In the genomic region with DNA sequence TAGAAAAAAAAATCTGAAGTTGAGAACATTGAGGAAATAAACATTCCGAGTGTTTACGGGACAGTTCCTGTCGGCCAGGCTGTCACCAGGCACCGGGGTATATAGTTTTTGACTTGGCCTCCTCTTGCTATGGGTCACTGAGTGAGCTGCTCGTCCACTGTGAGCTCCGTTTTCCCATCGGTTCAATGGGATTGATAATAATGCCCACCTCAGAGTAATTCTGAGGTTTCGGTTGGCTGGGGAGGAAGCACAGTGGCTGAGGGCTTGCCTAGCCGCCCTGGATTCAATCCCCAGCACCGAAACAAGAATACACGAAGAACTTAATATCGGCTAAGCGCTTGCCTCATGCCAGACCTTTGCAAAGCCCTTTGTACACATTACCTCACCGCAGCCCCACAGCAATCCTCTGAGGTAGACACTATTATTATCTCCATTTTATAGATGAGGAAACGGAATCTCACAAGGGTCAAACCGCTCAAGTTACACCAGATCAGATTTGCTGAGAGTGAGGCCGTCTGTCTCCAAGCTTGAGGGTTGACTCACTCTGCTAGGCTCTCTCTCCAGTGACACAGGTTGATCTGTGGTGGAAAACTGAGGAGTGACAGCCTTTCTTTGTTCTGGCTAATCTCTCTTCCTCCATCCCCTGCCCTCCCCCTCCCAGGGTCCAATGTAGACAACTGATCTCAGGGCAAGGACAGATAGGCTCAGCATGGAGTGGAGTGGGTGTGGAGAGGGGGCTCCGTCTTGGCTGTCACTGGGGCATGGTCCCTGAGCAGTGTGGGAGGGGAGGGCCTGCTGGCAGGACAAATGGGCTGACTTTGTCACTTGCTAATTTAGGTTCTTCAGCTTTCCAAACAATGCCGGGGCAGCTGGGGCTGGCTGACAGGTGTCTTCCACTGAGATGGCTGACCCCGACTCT, we compare ENCODE assay signal across 8 mouse cellular contexts. TPM values are rescaled to one million over a fixed set of nuclear protein-coding genes. Genes with fewer than 3 reads are reported as not detected.
DNase-seq lines count a peak whose midpoint lies in the region; ATAC-seq and TF ChIP-seq lines count a peak whose summit lies in the region.

No protein-coding gene starts in this region.

- peaks cover 17% of the 10 kb centered on the region for H3K4me1 ChIP-seq in lung, embryonic 16.5 days (replicated peaks; ENCODE audit: control insufficient read depth, insufficient read depth, low read length)
- H3K4me1 ChIP-seq in stomach, embryonic 15.5 days, result peaks cover 26% of the 10 kb centered on the region
- peaks cover 16% of the 10 kb centered on the region for H3K4me1 ChIP-seq in thymus, adult 2 months (replicated peaks; ENCODE audit: control insufficient read depth, insufficient read depth, low read length)

- peak overlapping the region; percentile 61 for H3K4me2 ChIP-seq in lung, embryonic 16.5 days (ENCODE audit: low read depth, low read length)
- peak overlapping the region; percentile 60 for H3K4me2 ChIP-seq in stomach, embryonic 15.5 days

- ATAC-seq in lung, embryonic 16.5 days (ENCODE audit: low read depth), result peak; percentile 26
- peak; percentile 11; the same call in 1 of the 2 replicates for ATAC-seq in stomach, embryonic 15.5 days (ENCODE audit: insufficient read depth, low FRiP score, low read depth)

- DNase-seq in lung, adult 18-20 months, result peak; percentile 18 to 35
- DNase-seq in lung, postnatal 25 days (ENCODE audit: low spot score), result no peak
- peak; percentile 36 for DNase-seq in heart, postnatal 4 days
- no peak for DNase-seq in gastrocnemius, postnatal 25 days
- no peak for DNase-seq in thymus, adult 2 months
- no peak for DNase-seq in layer of hippocampus, postnatal 36 days

- no peak for TF ChIP-seq POLR2A in thymus, adult 2 months (IDR thresholded peaks at IDR 0.05; ENCODE audit: control insufficient read depth, extremely low read depth, insufficient read depth, low read length, poor library complexity)

- H3K27me3 ChIP-seq in lung, embryonic 16.5 days (ENCODE audit: control insufficient read depth, insufficient read depth, low read depth, low read length), result no peaks in the 10 kb centered on the region
- H3K27me3 ChIP-seq in stomach, embryonic 15.5 days (replicated peaks), result no peaks in the 10 kb centered on the region
- no peaks in the 10 kb centered on the region for H3K27me3 ChIP-seq in thymus, adult 2 months (ENCODE audit: control insufficient read depth, insufficient read depth, low read length)

- H3K4me3 ChIP-seq in lung, embryonic 16.5 days (ENCODE audit: low read length), result peak overlapping the region; percentile 33
- peak overlapping the region; percentile 28; the same call in 1 of the 2 replicates for H3K4me3 ChIP-seq in stomach, embryonic 15.5 days (replicated peaks)
- H3K4me3 ChIP-seq in thymus, adult 2 months (ENCODE audit: control insufficient read depth, insufficient read depth, low read length), result no peak overlapping the region

- peak overlapping the region; percentile 29 for H3K9ac ChIP-seq in lung, embryonic 16.5 days (ENCODE audit: low read length)
- no peak overlapping the region for H3K9ac ChIP-seq in stomach, embryonic 15.5 days

- peak overlapping the region; percentile 73 for H3K27ac ChIP-seq in lung, embryonic 16.5 days (ENCODE audit: low read length)
- peak overlapping the region; percentile 87 for H3K27ac ChIP-seq in stomach, embryonic 15.5 days
- H3K27ac ChIP-seq in thymus, adult 2 months (ENCODE audit: control insufficient read depth, insufficient read depth, low read length), result no peak overlapping the region

- no peaks in the 10 kb centered on the region for H3K36me3 ChIP-seq in lung, embryonic 16.5 days (ENCODE audit: control insufficient read depth, insufficient read depth, low read length)
- no peaks in the 10 kb centered on the region for H3K36me3 ChIP-seq in stomach, embryonic 15.5 days
- no peaks in the 10 kb centered on the region for H3K36me3 ChIP-seq in thymus, adult 2 months (ENCODE audit: control insufficient read depth, insufficient read depth, low read length)

- no peak for TF ChIP-seq CTCF in thymus, adult 2 months (IDR thresholded peaks at IDR 0.05; ENCODE audit: borderline replicate concordance, control insufficient read depth, extremely low read depth, insufficient read depth, low read length, poor library complexity)

- 14% methylated on average over 20 of the region's 20 CpGs for WGBS in lung, embryonic 16.5 days
- 21% methylated on average over 20 of the region's 20 CpGs for WGBS in stomach, embryonic 15.5 days
- WGBS in thymus, adult 2 months, result 44% methylated on average over 20 of the region's 20 CpGs

- H3K9me3 ChIP-seq in lung, embryonic 16.5 days (ENCODE audit: control insufficient read depth, low read length), result no peaks in the 10 kb centered on the region
- H3K9me3 ChIP-seq in stomach, embryonic 15.5 days, result no peaks in the 10 kb centered on the region

RNA-seq across cellular contexts. Expression of a gene that starts 15.2 kb away (rescaled TPM):
- 1,000 to 10,000 TPM; 2,021 to 2,289 TPM for total RNA-seq in heart, postnatal 4 days (2021)
- 92.3 and 105 TPM in 2 replicates for polyA plus RNA-seq in lung, embryonic 16.5 days (2015; fragmentation: Nextera tagmentation; extraction: Ambion mirVana)
- 8.8 and 15.3 TPM in 2 replicates for polyA plus RNA-seq in stomach, embryonic 15.5 days (2015; fragmentation: Nextera tagmentation; extraction: Ambion mirVana)
- 100 to 1,000 TPM in 1 of 2 experiments, 10 to 100 TPM in 1; 73.2 to 356 TPM for total RNA-seq in gastrocnemius, postnatal 25 days (2021)
- 2.1 and 2.2 TPM in 2 replicates for polyA plus RNA-seq in thymus, adult 2 months (2012; rRNA removed)
- total RNA-seq in layer of hippocampus, postnatal 36 days (2021), result 1 to 10 TPM; 2.1 to 3.5 TPM

RNA-seq across cellular contexts. Expression of a gene that starts 23.9 kb away (rescaled TPM):
- 10 to 100 TPM in 1 of 2 experiments, 1 to 10 TPM in 1; 7.3 to 10.3 TPM for total RNA-seq in heart, postnatal 4 days (2021)
- polyA plus RNA-seq in lung, embryonic 16.5 days (2015; fragmentation: Nextera tagmentation; extraction: Ambion mirVana), result 14.1 and 16.2 TPM in 2 replicates
- polyA plus RNA-seq in stomach, embryonic 15.5 days (2015; fragmentation: Nextera tagmentation; extraction: Ambion mirVana), result 95.0 and 97.1 TPM in 2 replicates
- total RNA-seq in gastrocnemius, postnatal 25 days (2021), result not detected
- polyA plus RNA-seq in thymus, adult 2 months (2012; rRNA removed), result 36.0 and 38.7 TPM in 2 replicates
- under 1 TPM; 0.62 to 0.73 TPM for total RNA-seq in layer of hippocampus, postnatal 36 days (2021)

RNA-seq across cellular contexts. Expression of a gene that starts 28.6 kb away (rescaled TPM):
- 10 to 100 TPM; 40.7 to 43.8 TPM for total RNA-seq in heart, postnatal 4 days (2021)
- polyA plus RNA-seq in lung, embryonic 16.5 days (2015; fragmentation: Nextera tagmentation; extraction: Ambion mirVana), result 62.8 and 63.2 TPM in 2 replicates
- polyA plus RNA-seq in stomach, embryonic 15.5 days (2015; fragmentation: Nextera tagmentation; extraction: Ambion mirVana), result 79.8 and 95.3 TPM in 2 replicates
- total RNA-seq in gastrocnemius, postnatal 25 days (2021), result 100 to 1,000 TPM in 1 of 2 experiments, 10 to 100 TPM in 1; 56.9 to 161 TPM
- 62.1 and 67.6 TPM in 2 replicates for polyA plus RNA-seq in thymus, adult 2 months (2012; rRNA removed)
- 10 to 100 TPM; 14.0 to 16.6 TPM for total RNA-seq in layer of hippocampus, postnatal 36 days (2021)

RNA-seq across cellular contexts. Expression of a gene that starts 41.7 kb away (rescaled TPM):
- total RNA-seq in heart, postnatal 4 days (2021), result 1,000 to 10,000 TPM; 6,684 to 7,230 TPM
- polyA plus RNA-seq in lung, embryonic 16.5 days (2015; fragmentation: Nextera tagmentation; extraction: Ambion mirVana), result 130 and 158 TPM in 2 replicates
- polyA plus RNA-seq in stomach, embryonic 15.5 days (2015; fragmentation: Nextera tagmentation; extraction: Ambion mirVana), result 18.7 and 25.8 TPM in 2 replicates
- total RNA-seq in gastrocnemius, postnatal 25 days (2021), result 1 to 10 TPM; 6.2 to 8.4 TPM
- 6.7 and 90.4 TPM in 2 replicates for polyA plus RNA-seq in thymus, adult 2 months (2012; rRNA removed)
- 1 to 10 TPM in 1 of 2 experiments, under 1 TPM in 1; 0.60 to 1.1 TPM for total RNA-seq in layer of hippocampus, postnatal 36 days (2021)

Comparison
In these comparisons a context has a peak if more than half of its experiments do, and no peak if none do; other contexts are left out.
1. DNase-seq: peak in lung, adult 18-20 months (2 of 2) and heart, postnatal 4 days (single experiment); none in lung, postnatal 25 days (single experiment), gastrocnemius, postnatal 25 days (single experiment), thymus, adult 2 months (single experiment) and layer of hippocampus, postnatal 36 days (0 of 2).
2. RNA of a gene that starts 15.2 kb away (total RNA-seq): 2,021 to 2,289 TPM in heart, postnatal 4 days and 73.2 to 356 TPM in gastrocnemius, postnatal 25 days; 2.1 to 3.5 TPM in layer of hippocampus, postnatal 36 days; every median in the first group is over 10 times any median in the second.
3. RNA of a gene that starts 23.9 kb away (total RNA-seq): 7.3 to 10.3 TPM in heart, postnatal 4 days; 0.62 to 0.73 TPM in layer of hippocampus, postnatal 36 days and not detected in gastrocnemius, postnatal 25 days; every median in the first group is over 4 times any median in the second.